Mouse (Mus musculus): ENCODE measurements around the gene Gm20388. TPM values are rescaled to one million over a fixed set of nuclear protein-coding genes. Genes with fewer than 3 reads are reported as not detected.

The Gm20388 gene
- total RNA-seq, 4 experiments from 2014 or later, result 0.17 to 15.1 (median 6.6) TPM

DNA sequence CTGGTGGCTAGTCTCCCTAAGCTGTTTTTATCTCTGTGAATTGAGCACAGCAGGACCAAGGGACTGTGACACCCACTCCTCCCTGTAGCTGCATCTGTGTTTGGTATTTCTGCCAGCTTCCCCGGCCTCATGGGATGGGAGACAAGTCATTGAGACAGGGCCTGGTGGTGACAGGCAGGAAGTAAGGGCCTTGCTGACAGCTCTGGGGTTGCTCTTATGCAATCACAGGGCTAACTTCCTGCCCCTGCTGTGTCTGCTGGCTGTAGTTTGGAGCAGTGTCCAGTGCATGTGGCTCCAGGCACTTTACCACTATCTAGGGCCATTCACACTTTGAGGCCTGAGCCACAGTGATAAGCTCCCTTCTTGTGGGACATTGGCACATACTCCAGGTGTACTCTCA lies 130.2 kb downstream of the Gm20388 start:
- peak; percentile 23 to 35 for DNase-seq (ENCODE audit: low spot score in 2 of 2)

DNA sequence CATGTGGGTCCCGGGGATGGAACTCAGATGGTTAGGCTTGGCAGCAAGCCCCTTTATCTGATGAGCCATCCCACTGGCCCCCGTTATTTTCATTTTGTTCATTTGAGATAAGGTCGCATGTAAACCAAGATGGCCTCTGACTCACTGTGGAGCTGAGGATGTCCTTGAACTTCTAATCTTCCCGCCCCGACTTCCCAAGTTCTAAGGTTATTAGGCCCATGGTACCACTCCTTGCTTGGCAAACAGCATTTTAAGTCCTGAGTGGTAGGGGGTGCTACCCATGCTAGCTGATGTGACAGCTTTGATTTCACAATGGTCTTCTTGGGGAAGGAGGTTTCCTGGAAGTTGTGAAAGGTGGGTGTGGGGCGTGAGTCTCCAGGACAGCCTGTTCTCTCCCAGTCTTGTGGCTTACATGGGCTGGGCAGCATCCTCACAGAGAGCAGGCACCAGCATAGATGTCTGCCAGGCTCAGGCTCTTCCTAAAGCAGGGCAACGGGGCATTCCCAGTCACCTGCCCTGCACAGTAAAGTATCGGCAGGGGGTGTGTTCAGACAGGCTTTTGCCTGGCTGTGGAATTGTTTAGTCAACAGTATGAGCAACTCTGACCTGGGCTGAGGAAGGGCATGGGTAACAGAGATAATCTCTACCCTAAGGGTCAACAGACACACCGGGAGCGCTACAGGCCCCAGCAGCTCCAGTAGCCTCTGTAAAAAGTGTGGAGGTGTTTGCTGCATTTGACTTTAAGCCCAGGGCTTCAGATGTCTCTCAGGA lies 132.1 kb downstream of the Gm20388 start:
- no peak for DNase-seq (ENCODE audit: low spot score in 2 of 2)

DNA sequence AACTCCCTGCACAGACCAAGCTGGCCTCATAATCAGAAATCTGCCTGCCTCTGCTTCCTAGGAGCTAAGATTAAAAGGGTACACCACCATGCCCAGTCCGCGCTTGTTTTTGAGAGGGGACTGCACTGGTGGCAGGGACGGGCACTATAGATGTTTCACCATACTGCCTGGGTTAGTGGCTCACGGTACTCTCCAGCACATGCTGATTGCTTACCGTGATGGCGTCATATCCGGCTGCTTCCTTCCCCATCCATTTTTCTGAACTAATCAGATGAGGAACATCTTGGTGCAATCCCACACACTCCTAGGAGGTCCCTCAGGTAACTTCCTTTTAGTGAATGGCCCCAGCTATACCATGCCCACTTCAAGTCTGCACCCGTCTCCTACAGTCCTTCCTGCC lies 134.3 kb downstream of the Gm20388 start:
- no peak for DNase-seq (ENCODE audit: low spot score in 2 of 2)

DNA sequence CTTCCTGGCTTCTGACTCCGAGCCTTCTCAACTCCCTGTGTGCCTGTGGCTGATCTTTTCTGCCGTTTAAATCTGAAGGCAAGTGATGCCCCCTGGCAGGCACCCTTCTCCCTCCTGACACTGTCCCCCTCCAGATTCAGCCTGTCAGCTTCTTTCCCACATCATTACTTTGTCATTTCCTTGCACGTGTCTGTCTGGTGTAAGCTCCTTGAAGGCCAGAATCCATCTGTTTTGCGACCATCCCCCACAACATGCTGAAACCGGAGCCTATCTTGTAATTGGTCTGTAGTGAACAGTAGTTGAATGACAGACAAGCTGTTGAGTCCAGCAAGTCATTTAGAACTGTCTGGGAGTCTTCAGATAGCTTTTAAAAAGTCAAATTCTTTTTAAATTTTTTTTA lies 134.8 kb downstream of the Gm20388 start:
- DNase-seq (ENCODE audit: low spot score in 2 of 2), result peak in 1 of 2 experiments; percentile 17

DNA sequence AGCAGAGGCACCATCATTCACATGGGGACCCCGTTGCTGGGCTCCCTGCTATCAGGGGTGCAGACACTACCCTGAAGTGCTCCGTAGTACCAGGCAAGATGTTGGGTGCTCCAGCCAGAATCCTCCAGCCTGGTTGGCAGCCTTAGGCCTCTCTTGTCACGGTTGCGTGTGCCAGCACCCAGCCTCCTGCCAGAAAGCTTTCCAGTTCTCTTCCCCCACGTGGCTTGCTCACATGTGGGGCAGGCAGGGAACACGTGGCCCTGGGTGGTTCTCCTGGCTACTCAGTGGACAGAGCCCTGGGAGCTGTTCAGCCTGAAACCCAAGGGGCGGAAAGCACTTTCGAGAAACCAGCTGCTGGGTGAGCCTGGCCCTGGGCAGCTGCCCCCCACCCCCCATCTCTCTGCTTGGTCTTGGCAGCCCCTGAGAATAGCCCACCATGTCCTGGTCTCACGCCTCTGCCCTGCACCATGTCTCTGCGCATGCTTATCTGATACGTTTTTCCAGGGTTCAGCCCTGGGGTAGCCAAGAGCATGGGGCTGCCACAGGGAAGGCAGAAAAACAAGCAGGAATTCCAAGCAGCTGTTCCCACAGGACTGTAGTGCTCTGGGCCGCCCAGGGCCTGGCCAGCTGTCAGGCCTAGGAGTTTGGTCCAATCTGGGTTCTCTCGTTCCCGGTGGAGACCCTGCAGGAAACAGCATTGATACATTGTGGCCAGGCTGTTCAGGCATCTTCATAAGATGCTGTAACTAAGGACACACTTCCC lies 135.8 kb downstream of the Gm20388 start:
- peak; percentile 88 to 91 for DNase-seq (ENCODE audit: low spot score in 2 of 2)

DNA sequence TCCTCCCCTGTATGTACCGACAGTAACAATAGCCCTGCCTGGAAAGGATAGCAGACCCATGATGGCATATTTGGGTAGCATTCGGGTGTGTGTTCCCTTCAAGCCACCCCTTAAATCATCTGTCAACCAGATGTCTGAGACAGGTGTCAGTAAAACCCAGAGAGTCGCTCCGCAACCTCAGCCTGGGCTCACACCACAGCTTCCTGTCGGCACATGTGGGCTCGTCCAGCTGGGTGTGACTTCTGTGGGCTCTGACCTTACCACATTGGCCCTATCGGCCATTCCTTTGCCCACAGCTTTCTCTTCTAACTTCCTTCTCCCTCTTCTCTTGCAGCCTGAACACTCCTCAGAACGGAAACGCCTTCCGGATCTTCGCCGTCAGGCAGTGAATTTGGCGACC lies 139.3 kb downstream of the Gm20388 start:
- no peak for DNase-seq (ENCODE audit: low spot score in 2 of 2)

DNA sequence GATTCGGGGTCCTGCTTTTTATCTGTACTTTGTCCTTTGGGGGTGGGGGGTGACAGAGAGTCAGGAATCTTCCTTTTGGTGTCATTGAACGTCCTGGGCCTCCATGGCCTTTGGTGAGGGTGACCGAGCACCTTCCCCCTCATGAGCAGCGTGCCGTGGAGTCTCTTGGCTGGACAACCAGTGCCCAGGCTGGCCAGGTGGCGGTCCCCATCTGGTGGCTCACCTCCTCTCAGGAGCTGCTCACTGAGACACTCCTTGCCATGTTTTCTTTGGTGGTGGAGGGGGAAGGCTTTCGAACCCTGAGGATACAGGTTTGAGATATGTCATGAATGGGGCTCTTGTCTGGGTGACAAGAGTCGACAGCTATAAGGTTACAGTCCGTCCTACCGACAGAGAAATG lies 139.7 kb downstream of the Gm20388 start:
- DNase-seq (ENCODE audit: low spot score in 2 of 2), result no peak

DNA sequence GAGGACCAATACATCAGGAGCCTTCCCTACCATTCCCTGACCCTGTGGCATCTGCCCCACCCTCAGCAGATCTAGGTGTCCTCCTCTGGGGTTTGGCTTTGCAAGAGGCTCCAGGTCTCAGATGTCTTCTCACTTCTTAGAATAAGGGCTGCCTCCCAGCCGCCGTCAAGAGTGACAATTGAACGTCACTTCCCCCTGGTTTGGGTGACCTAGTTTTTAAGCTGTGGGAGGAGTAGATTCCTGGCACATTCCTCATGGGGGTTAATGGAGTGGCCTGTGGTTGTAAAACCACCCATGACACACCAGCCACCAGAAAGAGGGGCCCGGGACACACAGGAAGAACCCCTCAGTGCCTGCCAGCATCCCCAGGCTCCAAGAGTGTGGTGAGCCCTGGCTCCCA lies 140.4 kb downstream of the Gm20388 start:
- no peak for DNase-seq (ENCODE audit: low spot score in 2 of 2)

DNA sequence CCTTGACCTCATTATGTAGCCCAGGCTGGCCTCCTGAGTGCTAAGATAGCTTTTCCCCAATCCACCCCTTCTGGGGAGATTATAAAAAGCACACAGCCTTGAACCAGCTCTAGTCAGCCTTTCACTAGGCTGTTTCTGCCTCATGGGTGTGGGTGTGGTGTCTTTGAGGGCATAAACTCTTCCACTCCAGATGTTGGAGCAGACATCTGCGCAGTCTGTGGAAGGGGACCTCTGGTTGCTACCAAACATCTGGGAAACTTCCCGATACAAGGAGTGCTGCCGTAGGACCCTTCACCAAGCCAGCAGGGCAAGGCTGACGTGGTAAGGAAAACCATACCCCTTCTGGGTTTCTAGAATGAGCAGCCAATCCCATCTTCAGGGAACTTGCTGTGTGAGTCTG lies 141.3 kb downstream of the Gm20388 start:
- no peak for DNase-seq (ENCODE audit: low spot score in 2 of 2)

DNA sequence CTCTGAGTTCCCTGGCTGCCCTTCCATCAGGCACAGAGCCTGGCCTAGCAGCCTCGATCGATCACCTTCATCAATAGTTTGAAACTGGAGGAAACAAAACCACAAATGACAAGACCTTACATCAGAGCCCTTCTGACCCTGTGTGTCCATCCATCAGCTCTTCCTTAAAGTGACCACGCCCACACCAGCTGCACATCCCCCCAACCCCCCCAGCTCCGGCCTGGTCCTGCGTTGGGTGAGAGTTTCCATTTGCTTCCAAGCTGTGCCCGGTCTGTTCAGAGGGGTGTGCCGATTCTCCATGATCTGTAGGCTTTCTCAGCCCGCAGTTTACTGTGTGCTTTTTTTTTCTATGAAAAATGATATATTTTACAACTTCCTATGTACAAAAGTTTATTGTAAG lies 141.7 kb downstream of the Gm20388 start:
- no peak for DNase-seq (ENCODE audit: low spot score in 2 of 2)

DNA sequence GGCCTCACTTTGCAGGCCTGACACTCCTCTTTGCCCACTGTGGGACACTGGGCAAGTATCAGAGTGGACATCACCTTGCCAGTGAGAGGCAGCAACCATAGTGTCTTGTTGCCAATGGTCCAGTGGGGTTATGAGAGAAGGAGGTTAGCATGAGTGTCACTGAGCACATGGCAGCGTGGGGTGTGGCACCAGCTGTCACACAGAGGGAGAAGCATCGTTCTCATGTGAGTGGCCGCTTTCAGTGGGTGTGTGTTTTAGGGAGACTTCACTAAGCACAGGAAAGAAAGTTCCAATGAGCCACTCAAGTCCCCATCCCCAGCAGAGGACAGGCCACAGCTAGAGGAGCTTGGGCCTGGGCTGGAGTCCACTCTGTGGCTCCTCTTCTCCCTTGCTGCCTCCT lies 144.2 kb downstream of the Gm20388 start:
- no peak for DNase-seq (ENCODE audit: low spot score in 2 of 2)

DNA sequence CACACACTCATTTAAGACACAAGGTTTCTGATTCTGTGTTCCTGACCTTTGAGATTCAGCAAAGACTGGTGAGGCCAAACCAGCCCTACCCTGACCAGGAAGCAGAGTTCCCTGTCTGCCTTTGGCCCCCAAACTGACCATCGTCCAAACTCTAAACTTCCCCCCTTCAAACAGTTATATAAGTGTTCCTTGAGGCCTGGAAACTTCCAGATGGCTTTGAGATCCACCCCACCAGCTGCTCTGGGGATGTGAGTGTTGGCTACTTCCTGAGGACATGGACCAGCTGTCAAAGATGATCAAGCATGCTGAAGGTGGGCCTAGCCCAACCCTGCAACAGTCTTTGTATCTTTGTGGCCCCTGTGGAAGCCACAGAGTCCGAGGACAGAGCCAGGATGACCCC lies 146.4 kb downstream of the Gm20388 start:
- no peak for DNase-seq (ENCODE audit: low spot score in 2 of 2)

DNA sequence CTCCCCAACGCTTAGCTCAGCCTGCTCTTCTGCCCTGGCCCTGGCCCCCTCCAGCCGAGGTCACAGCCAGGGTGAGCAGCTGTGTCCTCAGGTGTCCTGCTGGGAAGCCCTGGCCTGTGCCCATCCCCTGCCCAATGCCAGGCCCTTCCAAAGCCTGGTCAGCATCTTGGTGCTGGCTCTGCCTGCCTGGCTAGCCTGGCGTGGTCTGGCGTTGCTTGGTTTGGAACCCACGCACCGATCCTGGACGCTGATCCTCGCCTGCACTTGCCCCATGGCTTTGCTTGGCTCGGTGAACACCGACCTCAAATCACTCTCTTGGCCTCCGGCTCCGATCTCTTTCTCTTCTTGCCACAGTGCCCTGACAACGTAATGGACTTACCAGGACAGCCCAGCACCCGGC lies 152.1 kb downstream of the Gm20388 start:
- DNase-seq (ENCODE audit: low spot score in 2 of 2), result no peak

DNA sequence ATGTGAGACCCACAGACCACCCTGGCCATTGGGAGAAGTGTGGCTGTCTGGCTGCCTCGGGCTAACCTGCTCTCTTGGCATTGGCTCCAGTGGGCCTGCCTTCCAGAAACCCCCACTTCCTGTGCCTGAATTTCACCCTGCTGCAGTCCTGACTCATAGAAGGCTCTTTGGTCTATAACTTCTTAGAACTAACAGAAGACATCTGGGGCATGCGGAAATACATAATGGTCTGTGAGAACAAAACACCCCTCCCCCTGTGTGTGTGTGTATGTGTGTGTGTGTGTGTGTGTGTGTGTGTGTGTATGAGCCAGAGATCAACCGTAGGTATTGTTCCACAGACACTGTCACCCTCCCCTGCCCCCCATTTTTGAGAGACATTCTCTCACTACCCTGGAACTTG lies 152.7 kb downstream of the Gm20388 start:
- no peak for DNase-seq (ENCODE audit: low spot score in 2 of 2)

DNA sequence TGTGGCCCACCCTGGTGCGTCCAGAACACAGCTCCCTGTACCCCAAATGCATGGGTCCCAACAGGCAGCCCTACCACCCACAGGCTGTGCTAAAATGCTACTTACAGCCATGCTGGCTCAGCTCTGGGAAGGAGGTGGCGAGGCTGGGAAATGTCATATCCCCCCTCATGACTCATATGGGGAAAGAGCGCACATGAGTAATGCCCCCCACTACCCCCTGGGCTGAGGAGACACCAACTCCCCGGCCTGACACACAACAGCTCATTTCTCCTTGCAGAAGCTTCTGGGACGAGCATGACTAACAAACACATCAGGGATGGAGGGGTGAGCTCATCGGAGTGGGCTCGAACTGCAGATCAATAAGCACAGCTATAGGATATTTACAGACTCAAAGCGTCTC lies 155.0 kb downstream of the Gm20388 start:
- DNase-seq (ENCODE audit: low spot score in 2 of 2), result no peak

DNA sequence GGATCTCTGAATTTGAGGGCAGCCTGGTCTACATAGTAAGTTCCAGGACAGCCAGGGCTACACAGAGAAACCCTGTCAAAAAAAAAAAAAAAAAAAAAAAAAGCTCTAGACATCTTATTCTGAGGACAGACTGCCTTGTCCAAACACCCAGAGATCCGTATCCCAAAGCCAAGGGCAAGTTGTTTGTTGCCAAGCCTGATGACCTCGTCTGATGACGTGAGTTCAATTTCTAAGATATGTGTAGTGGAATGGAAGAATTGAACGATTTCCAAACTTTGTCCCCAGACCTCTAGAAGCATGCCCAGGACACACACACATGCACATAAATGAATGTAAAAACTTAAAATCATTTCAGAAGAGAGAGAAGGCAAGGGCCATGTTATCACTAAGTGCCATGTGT lies 155.6 kb downstream of the Gm20388 start:
- DNase-seq (ENCODE audit: low spot score in 2 of 2), result no peak

DNA sequence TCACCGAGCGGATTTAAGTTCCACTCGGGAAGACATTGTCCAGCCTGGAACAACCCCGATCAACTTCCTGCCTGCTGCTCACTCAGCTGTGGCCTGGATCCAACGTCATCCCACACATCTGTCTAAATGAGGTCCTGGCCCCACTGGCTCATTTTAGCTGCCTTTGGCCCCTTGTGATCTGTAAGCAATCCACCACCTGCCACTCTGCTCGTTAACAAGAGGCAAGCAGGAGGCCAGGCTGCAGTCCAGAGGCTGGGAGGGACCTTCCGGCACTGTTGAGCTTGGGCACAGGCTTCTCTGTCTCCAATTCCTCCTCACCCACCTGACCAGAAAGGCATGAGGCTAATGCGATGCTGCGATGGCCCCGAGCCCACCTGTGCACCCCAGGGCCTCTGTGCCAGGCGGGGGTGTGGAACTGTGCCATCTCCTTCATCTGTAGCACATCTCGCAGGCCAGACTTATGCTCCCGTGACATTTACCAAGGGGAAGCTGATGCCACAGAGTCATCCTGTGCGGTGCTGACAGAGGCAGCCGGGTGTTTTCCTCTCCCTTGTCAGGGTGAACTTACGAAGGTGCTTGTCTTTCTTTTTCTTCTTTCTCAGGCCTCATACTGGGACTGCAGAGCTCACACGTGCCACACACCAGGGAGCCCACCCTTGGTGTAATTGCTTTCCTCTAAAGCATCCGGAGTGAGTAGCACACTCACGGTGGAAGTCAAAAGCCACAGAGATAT lies 157.5 kb downstream of the Gm20388 start:
- DNase-seq (ENCODE audit: low spot score in 2 of 2), result no peak

DNA sequence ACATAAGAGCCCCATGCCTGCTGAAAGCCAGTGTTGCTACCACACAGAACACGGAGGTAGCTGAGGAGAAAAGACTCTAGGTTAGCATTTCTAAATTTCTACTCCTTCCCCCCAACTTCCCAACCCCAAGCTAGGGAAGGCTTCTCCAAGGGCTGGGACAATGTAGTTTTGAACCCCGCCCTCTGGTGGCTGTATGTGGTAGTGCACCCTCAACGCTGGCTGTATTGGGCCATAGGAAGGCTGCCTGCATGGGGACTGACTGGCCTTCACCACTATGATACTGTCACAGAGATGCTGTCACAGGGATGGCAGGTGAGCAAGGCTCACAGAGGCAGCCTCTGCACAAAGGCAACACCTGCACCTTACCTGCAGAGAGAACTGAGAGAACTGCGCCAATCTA lies 161.0 kb downstream of the Gm20388 start:
- DNase-seq (ENCODE audit: low spot score in 2 of 2), result peak; percentile 67 to 88

DNA sequence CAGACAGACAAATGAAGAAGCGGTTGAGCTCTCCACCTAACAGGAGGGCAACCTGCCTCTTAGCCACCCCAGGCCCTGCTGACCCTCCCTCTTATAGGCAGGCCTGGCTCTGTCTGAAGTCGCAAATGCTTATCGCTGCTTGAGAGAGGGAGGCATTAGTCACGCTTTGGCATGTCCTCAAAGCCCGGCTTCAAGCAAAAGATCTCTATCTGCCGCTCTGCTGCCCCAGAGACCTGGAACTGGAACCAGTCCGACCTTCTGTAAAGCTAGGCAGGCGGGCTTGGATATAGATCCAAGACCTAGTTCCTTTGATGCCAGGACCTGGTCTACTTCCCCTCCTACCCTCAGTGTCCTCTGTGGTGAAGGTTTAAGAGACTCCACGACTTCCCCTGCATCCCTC lies 161.6 kb downstream of the Gm20388 start:
- no peak for DNase-seq (ENCODE audit: low spot score in 2 of 2)

DNA sequence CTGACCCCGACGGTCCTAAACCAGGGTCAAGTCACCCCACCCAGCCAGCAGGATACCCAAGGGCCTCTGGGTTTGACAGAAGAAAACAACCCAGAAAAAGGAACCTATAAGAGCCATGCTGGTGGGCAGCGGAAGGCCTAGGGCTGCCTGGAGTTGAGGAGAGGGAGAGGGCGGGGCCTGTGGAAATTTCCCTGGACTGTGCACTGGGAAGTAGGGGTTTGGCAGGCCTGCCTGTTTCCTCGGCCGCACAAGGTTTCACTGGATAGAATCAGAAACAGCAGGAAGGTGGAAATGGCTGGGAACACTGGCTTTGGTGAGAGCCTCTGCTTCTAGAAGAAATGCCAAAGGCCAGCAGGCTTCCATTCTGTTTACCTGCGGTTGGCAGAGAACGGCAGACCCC lies 162.2 kb downstream of the Gm20388 start:
- DNase-seq (ENCODE audit: low spot score in 2 of 2), result no peak

DNA sequence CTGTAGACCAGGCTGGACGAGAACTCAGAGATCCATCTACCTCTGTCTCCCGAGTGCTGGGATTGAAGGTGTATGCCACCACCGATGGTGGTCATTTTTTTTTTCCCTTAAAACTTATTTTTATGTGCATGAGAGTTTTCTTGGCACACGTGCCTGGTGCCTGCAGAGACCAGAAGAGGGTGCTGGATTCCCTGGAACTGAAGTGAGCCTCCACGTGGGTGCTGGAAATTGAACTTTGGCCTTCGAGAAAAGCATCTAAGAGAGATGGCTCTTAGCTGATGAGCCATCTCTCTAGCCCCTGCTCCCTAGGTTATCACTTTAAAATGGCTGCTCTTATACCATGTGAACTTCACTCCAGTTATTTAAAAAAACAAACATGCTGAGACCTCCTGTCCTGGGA lies 163.9 kb downstream of the Gm20388 start:
- DNase-seq (ENCODE audit: low spot score in 2 of 2), result no peak

DNA sequence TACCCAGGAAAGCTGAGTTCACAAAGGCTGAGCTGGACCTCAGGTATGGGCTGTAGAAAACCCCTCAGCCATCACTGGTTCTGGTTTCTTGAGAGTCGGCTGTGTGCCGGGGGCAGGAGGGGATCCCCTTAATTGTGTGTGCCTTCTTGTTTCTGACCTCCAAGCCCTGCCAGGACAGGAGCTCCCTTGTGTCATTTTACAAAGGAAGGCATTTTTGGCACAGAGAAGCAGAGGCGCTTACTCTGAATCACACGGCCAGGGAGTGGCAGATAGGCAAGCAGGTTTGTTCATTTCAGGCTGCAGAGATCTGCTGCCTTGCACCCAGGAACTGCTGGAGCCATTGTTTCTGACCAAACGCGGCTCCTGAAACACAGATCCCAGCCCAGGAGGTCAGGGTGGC lies 164.7 kb downstream of the Gm20388 start:
- no peak for DNase-seq (ENCODE audit: low spot score in 2 of 2)
